ENCODE assay signal across 8 mouse cellular contexts in genomic region chr17:80801451-80801983, GRCm38 (mm10).
DNase-seq lines count a peak whose midpoint lies in the region; ATAC-seq and TF ChIP-seq lines count a peak whose summit lies in the region.

No protein-coding gene starts in this region.

- H3K27ac ChIP-seq in hindbrain, embryonic 15.5 days (replicated peaks) = peak overlapping the region; percentile 65; the same call in 1 of the 2 replicates
- H3K27ac ChIP-seq in hindbrain, embryonic 12.5 days = no peak overlapping the region
- peak overlapping the region; percentile 65 for H3K27ac ChIP-seq in cerebellum, adult 2 months (ENCODE audit: insufficient read depth, low read length)
- peak overlapping the region; percentile 76 for H3K27ac ChIP-seq in intestine, embryonic 14.5 days (ENCODE audit: low read depth)

- ATAC-seq in hindbrain, embryonic 15.5 days (ENCODE audit: low FRiP score, low read depth) = 0 out of 2 replicates have a peak, but pooled peaks have one; percentile 38
- no peak for ATAC-seq in hindbrain, embryonic 12.5 days (ENCODE audit: low FRiP score)
- ATAC-seq in intestine, embryonic 14.5 days (replicated peaks; ENCODE audit: low FRiP score, low TSS enrichment, low read depth) = no peak
- peak; percentile 72 for ATAC-seq in megakaryocyte-erythroid progenitor cell, adult 5-6 weeks (replicated peaks; ENCODE audit: low FRiP score, low TSS enrichment, poor library complexity, severe bottlenecking)

- 48% methylated on average over 16 of the region's 16 CpGs for WGBS in hindbrain, embryonic 15.5 days
- WGBS in hindbrain, embryonic 12.5 days = 53% methylated on average over 16 of the region's 16 CpGs
- WGBS in cerebellum, adult 2 months = 2% methylated on average over 16 of the region's 16 CpGs
- 21% methylated on average over 16 of the region's 16 CpGs for WGBS in intestine, embryonic 14.5 days

- H3K9ac ChIP-seq in hindbrain, embryonic 15.5 days = no peak overlapping the region
- no peak overlapping the region for H3K9ac ChIP-seq in hindbrain, embryonic 12.5 days
- no peak overlapping the region for H3K9ac ChIP-seq in intestine, embryonic 14.5 days (ENCODE audit: low read length)

- DNase-seq in cerebellum, adult 2 months = peak; percentile 91
- peak; percentile 65 for DNase-seq in gastrocnemius, adult 18-20 months (ENCODE audit: low spot score)
- DNase-seq in intestine, embryonic 14.5 days (ENCODE audit: low spot score) = peak; percentile 68
- DNase-seq in left cerebral cortex, postnatal 10 days (ENCODE audit: extremely low spot score in 1 of 2, low spot score in 2 of 2) = peak; percentile 77 to 86
- DNase-seq in thymus, postnatal 25 days = peak; percentile 6

- TF ChIP-seq POLR2A in cerebellum, adult 2 months (IDR thresholded peaks at IDR 0.05; ENCODE audit: borderline replicate concordance, insufficient read depth, low read length) = 0 out of 2 replicates have a peak, but pooled peaks have one; percentile 11

- H3K4me3 ChIP-seq in hindbrain, embryonic 15.5 days = no peak overlapping the region
- H3K4me3 ChIP-seq in hindbrain, embryonic 12.5 days = no peak overlapping the region
- peak overlapping the region; percentile 29 for H3K4me3 ChIP-seq in cerebellum, adult 2 months (replicated peaks; ENCODE audit: insufficient read depth, low read depth, low read length)
- H3K4me3 ChIP-seq in intestine, embryonic 14.5 days (ENCODE audit: low read depth, low read length) = no peak overlapping the region

- H3K36me3 ChIP-seq in hindbrain, embryonic 15.5 days = no peaks in the 10 kb centered on the region
- H3K36me3 ChIP-seq in hindbrain, embryonic 12.5 days = no peaks in the 10 kb centered on the region
- H3K36me3 ChIP-seq in intestine, embryonic 14.5 days (ENCODE audit: control insufficient read depth, insufficient read depth, low read length) = no peaks in the 10 kb centered on the region

- H3K4me2 ChIP-seq in hindbrain, embryonic 15.5 days = peak overlapping the region; percentile 31
- H3K4me2 ChIP-seq in hindbrain, embryonic 12.5 days (replicated peaks) = no peak overlapping the region; the same call in 1 of the 2 replicates
- peak overlapping the region; percentile 28 for H3K4me2 ChIP-seq in intestine, embryonic 14.5 days (ENCODE audit: low read length)

- no peaks in the 10 kb centered on the region for H3K9me3 ChIP-seq in hindbrain, embryonic 15.5 days
- no peaks in the 10 kb centered on the region; the same call in 1 of the 2 replicates for H3K9me3 ChIP-seq in hindbrain, embryonic 12.5 days (replicated peaks)
- no peaks in the 10 kb centered on the region for H3K9me3 ChIP-seq in intestine, embryonic 14.5 days (ENCODE audit: control insufficient read depth, low read length)

- intact Hi-C loops in left cerebral cortex, postnatal 10 days (cut with DNase I) = loop anchor here (10.0 kb wide), 2 partner anchors 143 to 177 kb away; partner anchors contain the start of gene Tmem178

- no peak for TF ChIP-seq CTCF in cerebellum, adult 2 months (IDR thresholded peaks at IDR 0.05; ENCODE audit: borderline replicate concordance, insufficient read depth, low read depth, low read length)

- no peaks in the 10 kb centered on the region for H3K27me3 ChIP-seq in hindbrain, embryonic 15.5 days
- no peaks in the 10 kb centered on the region for H3K27me3 ChIP-seq in hindbrain, embryonic 12.5 days
- H3K27me3 ChIP-seq in cerebellum, adult 2 months (ENCODE audit: control insufficient read depth, insufficient read depth, low read length) = no peaks in the 10 kb centered on the region
- no peaks in the 10 kb centered on the region for H3K27me3 ChIP-seq in intestine, embryonic 14.5 days (replicated peaks; ENCODE audit: control insufficient read depth, insufficient read depth, low read length)

- H3K4me1 ChIP-seq in hindbrain, embryonic 15.5 days (replicated peaks) = peaks cover 12% of the 10 kb centered on the region
- H3K4me1 ChIP-seq in hindbrain, embryonic 12.5 days = peaks cover 7% of the 10 kb centered on the region; the same call in 1 of the 2 replicates
- H3K4me1 ChIP-seq in cerebellum, adult 2 months (ENCODE audit: control insufficient read depth, insufficient read depth, low read length) = peaks cover 25% of the 10 kb centered on the region; the same call in 1 of the 2 replicates
- H3K4me1 ChIP-seq in intestine, embryonic 14.5 days (replicated peaks; ENCODE audit: control insufficient read depth, insufficient read depth, low read length) = peaks cover 19% of the 10 kb centered on the region; the same call in 1 of the 2 replicates

Comparison
In these comparisons a context has a peak if more than half of its experiments do, and no peak if none do; other contexts are left out.
1. ATAC-seq: peak in hindbrain, embryonic 15.5 days (single experiment) and megakaryocyte-erythroid progenitor cell, adult 5-6 weeks (single experiment); none in hindbrain, embryonic 12.5 days (single experiment) and intestine, embryonic 14.5 days (single experiment).
2. DNase-seq: peak in every context shown above with its lines; median percentile 91 in cerebellum, adult 2 months; 82 in left cerebral cortex, postnatal 10 days; 68 in intestine, embryonic 14.5 days; 65 in gastrocnemius, adult 18-20 months; 6 in thymus, postnatal 25 days.